Mouse (Mus musculus): ENCODE measurements around the gene Stard8. TPM values are rescaled to one million over a fixed set of nuclear protein-coding genes. Genes with fewer than 3 reads are reported as not detected.

The Stard8 gene
- 15.4 TPM for polyA plus RNA-seq (2014; fragmentation: Illumina TruSeq; extraction: RNeasy Lipid Tissue Mini Kit (QIAGEN cat#74804); ENCODE audit: low read depth, low replicate concordance)

GRCm38 (mm10) chrX:99003046-99003445 is at the start of gene Stard8:
Gene Stard8 (plus strand): TSS chrX:99003248.

Other genes with a start within 250 kb of the Stard8 start
- gene Ophn1, start 112.2 kb upstream of the Stard8 start, polyA plus RNA-seq (2014; fragmentation: Illumina TruSeq; extraction: RNeasy Lipid Tissue Mini Kit (QIAGEN cat#74804); ENCODE audit: low read depth, low replicate concordance): 15.5 TPM
- gene Yipf6, start 66.9 kb upstream of the Stard8 start, polyA plus RNA-seq (2014; fragmentation: Illumina TruSeq; extraction: RNeasy Lipid Tissue Mini Kit (QIAGEN cat#74804); ENCODE audit: low read depth, low replicate concordance): 145 TPM
- gene Efnb1, start 132.9 kb downstream of the Stard8 start, polyA plus RNA-seq (2014; fragmentation: Illumina TruSeq; extraction: RNeasy Lipid Tissue Mini Kit (QIAGEN cat#74804); ENCODE audit: low read depth, low replicate concordance): 3.8 TPM